Mouse (Mus musculus) liver, embryonic 16.5 days (tissue): ENCODE measurements around the gene Acat3. TPM values are rescaled to one million over a fixed set of nuclear protein-coding genes. Genes with fewer than 3 reads are reported as not detected.
"Not testable (repeated sequence)": the region's sequence is repeated elsewhere in the genome, so short reads cannot be mapped to it uniquely, and the experiment has no call there.

Source experiments
- ATAC-seq: fragments of 200-750 bp; cut with Nextera tagmentation; 2 replicates; pipeline ENCODE4 v1.8.0; 2017; ENCODE audit warnings: low read depth, mild to moderate bottlenecking, moderate number of reproducible peaks, moderate library complexity
- H3K27ac ChIP-seq: fragments of 300-500 bp; sonication (generic); 2 replicates; pipeline ENCODE4 v1.5.1; 2014; ENCODE audit warnings: mild to moderate bottlenecking, low read length
- H3K27me3 ChIP-seq: fragments of 300-500 bp; sonication (generic); 2 replicates; pipeline ENCODE4 v1.6.1; 2014; ENCODE audit warnings: low read depth, low read length, mixed read lengths; ENCODE audit not compliant: control insufficient read depth, insufficient read depth
- H3K36me3 ChIP-seq: fragments of 300-500 bp; sonication (generic); 2 replicates; pipeline ENCODE4 v1.6.1; 2014; ENCODE audit warnings: mild to moderate bottlenecking; ENCODE audit not compliant: control insufficient read depth, insufficient read depth
- H3K4me1 ChIP-seq: fragments of 300-500 bp; sonication (generic); 2 replicates; pipeline ENCODE4 v1.6.1; 2014; ENCODE audit warnings: low read depth, low read length, mixed read lengths; ENCODE audit not compliant: control insufficient read depth
- H3K4me2 ChIP-seq: fragments of 300-500 bp; sonication (generic); 2 replicates; pipeline ENCODE4 v1.6.1; 2014; ENCODE audit warnings: low read depth, low read length, mixed read lengths
- H3K4me3 ChIP-seq: fragments of 300-500 bp; sonication (generic); 2 replicates; pipeline ENCODE4 v1.5.1; 2014; ENCODE audit warnings: low read depth, mild to moderate bottlenecking, low read length
- H3K9ac ChIP-seq: fragments of 300-500 bp; sonication (generic); 2 replicates; pipeline ENCODE4 v1.6.1; 2014; ENCODE audit warnings: low read depth, low read length
- H3K9me3 ChIP-seq: fragments of 300-500 bp; sonication (generic); replicated peaks from 2 replicates; pipeline ENCODE4 v1.6.1; 2016; ENCODE audit warnings: low read length; ENCODE audit not compliant: control insufficient read depth
- WGBS: fragments of 180-500 bp; shearing (Covaris S2); extraction: QIAGEN DNeasy Blood & Tissue Kit; methylation state at CpG from one replicate; pipeline ENCODE4 v1.1.7; 2014; ENCODE audit not compliant: insufficient replicate concordance; 5-methylcytosine and 5-hydroxymethylcytosine counted together
- polyA plus RNA-seq: library from polyadenylated mRNA; unstranded; fragments of >200 nt; fragmentation: Nextera tagmentation; extraction: Ambion mirVana; gene quantifications from 2 replicates; pipeline ENCODE4 v1.2.1, GENCODE M21; 2015

The Acat3 gene
- 15.1 and 16.5 TPM in 2 replicates for polyA plus RNA-seq

GRCm38 (mm10) chr17:12940151-12940805 lies at the start of gene Acat3:
Acat3 (minus strand) TSS chr17:12940600.
- Histone ChIP-seq H3K9me3 (no peaks in the 10 kb centered on the region), H3K27me3 (no peaks in the 10 kb centered on the region), H3K4me3 (peak within 1 kb of the TSS; percentile 48), H3K9ac (peak within 1 kb of the TSS; percentile 31; the same call in 1 of the 2 replicates), H3K27ac (peak within 1 kb of the TSS; percentile 50), H3K4me1 (peaks cover 8% of the 10 kb centered on the region), H3K36me3 (no peaks in the 10 kb centered on the region), H3K4me2 (peak within 1 kb of the TSS; percentile 62)
- ATAC-seq = peak; percentile 76
- 9% methylated on average over 27 of the region's 27 CpGs for WGBS

- not testable (repeated sequence) for H3K4me1 ChIP-seq, H3K9ac ChIP-seq, H3K27ac ChIP-seq, ATAC-seq, H3K9me3 ChIP-seq, H3K4me2 ChIP-seq, H3K4me3 ChIP-seq, H3K27me3 ChIP-seq
- WGBS = 72% methylated on average over 8 of the region's 8 CpGs
- peaks cover 14% of the 10 kb centered on the region for H3K36me3 ChIP-seq
Measured at GRCm38 (mm10) chr17:12988096-12988495, 47.7 kb upstream of the Acat3 start.

GRCm38 (mm10) chr17:12983988-12984387 lies 43.6 kb upstream of the Acat3 start:
- no peak overlapping the region for H3K27ac ChIP-seq
- no peak overlapping the region for H3K4me2 ChIP-seq
- peaks cover 43% of the 10 kb centered on the region for H3K36me3 ChIP-seq
- no peak for ATAC-seq
- H3K27me3 ChIP-seq = no peaks in the 10 kb centered on the region
- WGBS = 25% methylated on average over 2 of the region's 2 CpGs
- no peak overlapping the region for H3K9ac ChIP-seq
- H3K4me1 ChIP-seq = peaks cover 2% of the 10 kb centered on the region; the same call in 1 of the 2 replicates
- no peak overlapping the region for H3K4me3 ChIP-seq
- no peaks in the 10 kb centered on the region for H3K9me3 ChIP-seq

- H3K27ac ChIP-seq = no peak overlapping the region
- H3K27me3 ChIP-seq = no peaks in the 10 kb centered on the region
- H3K4me2 ChIP-seq = no peak overlapping the region
- 91% methylated on average over 1 of the region's 1 CpGs for WGBS
- H3K4me3 ChIP-seq = no peak overlapping the region
- no peaks in the 10 kb centered on the region for H3K9me3 ChIP-seq
- H3K36me3 ChIP-seq = peaks cover 50% of the 10 kb centered on the region
- no peaks in the 10 kb centered on the region for H3K4me1 ChIP-seq
- no peak overlapping the region for H3K9ac ChIP-seq
- ATAC-seq = no peak
Measured at GRCm38 (mm10) chr17:12978546-12978945, 38.1 kb upstream of the Acat3 start.

GRCm38 (mm10) chr17:12973851-12974250 lies 33.5 kb upstream of the Acat3 start:
- 74% methylated on average over 2 of the region's 2 CpGs for WGBS
- Histone ChIP-seq H3K27ac (no peak overlapping the region), H3K36me3 (peaks cover 26% of the 10 kb centered on the region), H3K4me2 (no peak overlapping the region), H3K4me1 (no peaks in the 10 kb centered on the region), H3K9me3 (no peaks in the 10 kb centered on the region), H3K27me3 (no peaks in the 10 kb centered on the region), H3K9ac (no peak overlapping the region), H3K4me3 (no peak overlapping the region)
- ATAC-seq = no peak

GRCm38 (mm10) chr17:12967173-12967572 lies 26.8 kb upstream of the Acat3 start:
- 84% methylated on average over 2 of the region's 2 CpGs for WGBS
- H3K4me3 ChIP-seq = no peak overlapping the region

GRCm38 (mm10) chr17:12963476-12963875 lies 23.1 kb upstream of the Acat3 start:
- no peak overlapping the region for H3K4me3 ChIP-seq
- 57% methylated on average over 3 of the region's 3 CpGs for WGBS
- peaks cover 7% of the 10 kb centered on the region for H3K4me1 ChIP-seq
- peaks cover 7% of the 10 kb centered on the region; the same call in 1 of the 2 replicates for H3K36me3 ChIP-seq
- H3K9ac ChIP-seq = no peak overlapping the region
- H3K27ac ChIP-seq = no peak overlapping the region
- no peaks in the 10 kb centered on the region for H3K27me3 ChIP-seq
- ATAC-seq = no peak
- no peaks in the 10 kb centered on the region for H3K9me3 ChIP-seq
- H3K4me2 ChIP-seq = no peak overlapping the region

More at GRCm38 (mm10) chr17:12967173-12967572, 26.8 kb upstream of the Acat3 start:
- Histone ChIP-seq H3K36me3 (peaks cover 13% of the 10 kb centered on the region; the same call in 1 of the 2 replicates), H3K4me1 (no peaks in the 10 kb centered on the region), H3K4me2 (no peak overlapping the region), H3K9me3 (no peaks in the 10 kb centered on the region), H3K9ac (no peak overlapping the region), H3K27ac (no peak overlapping the region), H3K27me3 (no peaks in the 10 kb centered on the region)
- no peak for ATAC-seq

- peak within 1 kb of the TSS; percentile 80 for H3K9ac ChIP-seq
- H3K36me3 ChIP-seq = no peaks in the 10 kb centered on the region; the same call in 1 of the 2 replicates
- peak within 1 kb of the TSS; percentile 84 for H3K4me3 ChIP-seq
- peaks cover 7% of the 10 kb centered on the region for H3K4me1 ChIP-seq
- WGBS = under 1% methylated on average over 42 of the region's 42 CpGs
- H3K27ac ChIP-seq = peak within 1 kb of the TSS; percentile 87
- no peaks in the 10 kb centered on the region for H3K27me3 ChIP-seq
- peak; percentile 97 for ATAC-seq
- H3K4me2 ChIP-seq = peak within 1 kb of the TSS; percentile 81
- no peaks in the 10 kb centered on the region for H3K9me3 ChIP-seq
Measured at GRCm38 (mm10) chr17:12960331-12960873, 20.0 kb upstream of the Acat3 start, which contains the start of gene Acat2. Acat2 (minus strand) TSS chr17:12960747.

- H3K4me3 ChIP-seq, H3K27ac ChIP-seq, ATAC-seq, H3K9ac ChIP-seq, H3K9me3 ChIP-seq, H3K4me1 ChIP-seq, H3K36me3 ChIP-seq, H3K27me3 ChIP-seq: not testable (repeated sequence)
- WGBS = 26% methylated on average over 1 of the region's 2 CpGs
- peak overlapping the region; percentile 24; the same call in 1 of the 2 replicates for H3K4me2 ChIP-seq
Measured at GRCm38 (mm10) chr17:12959377-12959776, 19.0 kb upstream of the Acat3 start.
